Mouse (Mus musculus) activated CD4-positive, CD25-positive, alpha-beta regulatory T cell, adult 4 months (primary cell): Measurements from ENCODE around the gene Abca5. TPM values are rescaled to one million over a fixed set of nuclear protein-coding genes. Genes with fewer than 3 reads are reported as not detected.
A peak's percentile ranks its signal among the peaks of the same experiment; 100 is the strongest.
"Not testable (repeated sequence)": the region's sequence is repeated elsewhere in the genome, so short reads cannot be mapped to it uniquely, and the experiment has no call there.

Experiments used
- ATAC-seq: one replicate; pipeline ENCODE4 v1.8.0; 2017
- polyA plus RNA-seq, 2 experiments: library from polyadenylated mRNA; unstranded; fragments of 100-300 nt; shearing (Covaris generic); gene quantifications; one replicate each; pipeline ENCODE4 v1.2.1; 2017

Gene Abca5
- polyA plus RNA-seq = under 1 TPM; 0.29 to 0.34 TPM

DNA sequence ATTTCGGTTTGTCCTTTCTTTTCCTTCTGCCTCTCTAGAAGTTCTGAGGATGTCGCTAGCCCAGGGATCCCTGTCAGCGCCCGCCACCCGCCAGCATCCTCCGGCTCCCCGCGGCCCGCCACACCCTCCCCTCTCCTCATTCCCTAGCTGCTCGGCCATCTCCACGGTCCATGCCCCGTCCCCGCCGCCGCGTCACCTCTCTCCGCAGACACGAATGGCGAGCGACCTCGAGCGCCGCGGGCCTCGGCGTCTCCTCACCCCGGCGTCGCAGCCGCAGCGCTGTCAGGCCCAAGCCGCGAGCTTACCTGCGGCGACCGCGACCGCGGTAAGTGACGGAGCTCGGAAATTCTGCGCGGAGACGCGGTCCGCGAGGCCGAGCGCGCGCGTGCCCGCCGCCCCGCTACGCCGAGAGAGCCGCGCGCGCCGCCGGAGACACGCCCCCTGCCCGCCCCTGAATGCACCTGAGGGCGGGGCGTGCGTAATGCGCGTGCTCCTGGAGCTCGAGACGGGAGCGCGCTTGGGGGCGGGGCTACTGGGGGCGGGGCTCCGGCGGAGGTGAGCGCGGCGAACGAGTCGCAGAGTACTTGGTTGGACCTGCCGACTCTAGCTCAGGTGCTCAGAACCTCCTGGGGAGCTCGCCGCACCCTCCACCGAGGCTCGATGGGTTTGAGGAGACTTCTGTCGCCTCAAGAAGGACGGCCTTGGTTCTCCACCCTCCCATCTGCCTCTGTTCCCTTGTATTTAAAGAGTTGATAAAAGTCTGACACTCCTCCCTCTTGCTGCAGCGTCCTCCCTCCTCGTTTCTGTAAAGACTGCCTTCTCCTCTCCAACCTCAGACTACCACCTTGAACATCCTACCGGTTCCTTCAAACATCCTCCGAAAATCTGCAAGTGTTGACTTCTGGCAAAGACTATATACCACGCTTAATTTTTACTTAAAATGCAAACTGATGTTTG, at the start of gene Abca5:
Gene Abca5 (minus strand): TSS at position 428 of the 957 bp plus-strand sequence.
- peak; percentile 69 for ATAC-seq

GRCm38 (mm10) chr11:110385487-110385886, 48.0 kb upstream of the Abca5 start:
- ATAC-seq = no peak

DNA sequence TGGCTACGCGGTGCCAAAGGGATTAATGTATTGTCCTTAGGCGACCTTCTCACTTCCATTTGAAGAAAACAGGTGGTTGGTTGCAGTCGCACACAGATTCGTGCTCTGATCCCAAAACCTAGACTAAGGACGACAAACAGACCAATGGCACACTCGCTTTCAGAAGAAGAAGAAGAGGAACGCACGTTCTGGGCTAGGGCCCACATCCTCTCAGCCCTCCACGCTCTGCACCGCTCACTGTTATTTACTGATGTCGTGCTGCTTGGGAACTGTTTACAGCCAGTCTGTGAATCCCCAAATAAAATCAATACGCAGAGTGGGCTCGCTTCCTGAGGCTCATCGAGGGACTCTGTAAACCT, 42.8 kb upstream of the Abca5 start:
- no peak for ATAC-seq

DNA sequence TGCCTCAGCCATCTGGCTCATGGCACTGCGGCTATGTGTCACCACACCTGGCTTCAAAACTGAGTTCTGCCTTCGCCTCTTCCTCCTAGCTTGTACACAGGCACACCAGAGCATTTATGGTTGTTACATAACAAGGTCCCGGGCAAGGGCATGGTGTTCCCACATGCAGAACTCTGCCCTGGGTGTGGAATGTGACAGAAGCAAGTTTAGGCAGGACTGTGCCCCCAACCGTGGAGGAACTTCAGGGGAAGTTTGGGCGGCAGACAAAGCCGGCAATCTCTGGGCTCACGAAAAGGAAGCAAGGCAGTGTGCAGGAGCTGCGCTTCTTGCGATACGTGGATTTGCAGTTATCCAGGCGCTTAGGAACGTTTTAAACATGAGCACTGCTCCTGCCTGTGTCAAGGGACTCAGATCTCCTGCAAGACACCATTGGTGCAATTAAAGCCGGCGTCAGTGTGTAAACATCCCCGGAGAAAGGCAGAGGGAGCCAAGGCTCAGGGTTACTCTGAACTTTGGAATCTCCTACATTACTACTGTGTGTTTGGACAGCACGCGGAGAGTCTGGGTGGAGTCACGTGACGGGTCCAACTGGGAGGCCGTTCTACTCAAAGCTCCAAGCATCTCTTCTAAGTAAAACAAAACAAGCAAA, 42.3 kb upstream of the Abca5 start:
- no peak for ATAC-seq

GRCm38 (mm10) chr11:110374036-110374435, 36.5 kb upstream of the Abca5 start:
- ATAC-seq = no peak

DNA sequence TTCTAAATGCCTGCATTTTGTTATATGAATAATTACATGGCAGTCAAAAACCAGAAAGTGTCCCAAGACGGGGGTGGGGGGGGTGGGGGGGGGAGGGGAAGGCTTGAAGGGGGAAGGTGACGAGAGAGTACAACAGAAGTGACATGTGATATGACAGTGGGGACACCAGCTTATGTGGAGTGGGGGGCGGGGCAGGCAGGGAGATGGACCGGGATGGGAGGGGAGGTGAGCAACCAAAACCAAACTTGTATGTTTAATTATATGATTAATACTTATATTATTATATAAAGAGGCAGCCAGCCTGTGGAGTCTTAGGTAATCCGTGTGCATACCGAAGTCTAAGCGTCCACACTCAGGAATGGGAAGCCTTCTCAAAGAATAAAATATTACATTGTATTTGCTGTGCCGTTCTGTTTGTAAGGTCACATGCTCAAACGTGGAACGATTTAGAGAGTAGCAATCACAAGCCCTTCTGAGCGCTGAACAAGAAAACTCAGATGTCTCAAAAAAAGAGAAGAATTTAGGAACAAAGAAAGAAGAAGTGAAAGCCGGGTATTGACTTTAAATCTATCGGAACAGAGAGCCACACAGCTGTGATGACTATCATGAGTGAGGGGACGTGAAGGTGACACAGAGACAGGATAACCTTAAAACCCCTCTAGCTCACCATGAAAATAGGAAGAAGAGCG, 34.9 kb upstream of the Abca5 start:
- no peak for ATAC-seq

DNA sequence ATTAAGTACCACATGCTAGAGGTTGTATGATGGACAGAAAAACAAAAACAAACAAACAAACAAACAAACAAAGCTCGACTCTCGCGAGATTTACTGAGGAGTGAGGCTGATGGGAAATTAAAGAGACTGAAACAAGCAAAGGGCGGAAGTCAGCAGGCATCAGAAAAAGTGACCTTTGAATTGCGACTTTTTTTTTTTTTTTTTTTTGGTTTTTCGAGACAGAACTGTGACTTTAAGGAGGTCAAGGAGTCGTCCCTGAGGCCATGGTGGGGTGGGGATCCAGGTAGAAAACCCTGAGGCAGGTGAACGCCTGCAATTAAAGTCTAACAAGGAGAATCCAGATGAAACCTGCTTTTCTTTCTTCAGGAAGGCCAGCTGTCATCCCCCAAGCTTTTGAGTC, 34.3 kb upstream of the Abca5 start:
- ATAC-seq = no peak

- no peak for ATAC-seq
These were observed 31.9 kb upstream of the Abca5 start for GRCm38 (mm10) chr11:110369312-110370019.

DNA sequence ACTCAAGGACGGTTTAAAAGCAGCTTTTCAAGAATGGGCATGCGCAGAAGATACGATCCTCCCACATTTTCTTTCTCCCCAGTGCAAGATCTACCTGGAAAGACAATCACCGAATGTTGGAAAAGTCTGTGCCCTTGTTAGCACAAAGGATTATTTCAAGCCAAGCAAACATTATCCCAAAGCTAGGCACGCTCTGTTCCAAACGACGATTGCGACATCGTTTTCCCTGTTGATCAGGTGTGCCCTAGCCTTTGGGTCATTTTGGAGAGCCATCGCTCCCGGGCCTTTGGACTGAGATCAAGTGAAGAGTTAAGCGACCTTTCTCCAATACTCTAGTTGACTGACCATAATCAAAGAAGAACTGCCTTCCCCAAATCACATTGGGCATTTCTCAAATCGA, 30.1 kb upstream of the Abca5 start:
- no peak for ATAC-seq

DNA sequence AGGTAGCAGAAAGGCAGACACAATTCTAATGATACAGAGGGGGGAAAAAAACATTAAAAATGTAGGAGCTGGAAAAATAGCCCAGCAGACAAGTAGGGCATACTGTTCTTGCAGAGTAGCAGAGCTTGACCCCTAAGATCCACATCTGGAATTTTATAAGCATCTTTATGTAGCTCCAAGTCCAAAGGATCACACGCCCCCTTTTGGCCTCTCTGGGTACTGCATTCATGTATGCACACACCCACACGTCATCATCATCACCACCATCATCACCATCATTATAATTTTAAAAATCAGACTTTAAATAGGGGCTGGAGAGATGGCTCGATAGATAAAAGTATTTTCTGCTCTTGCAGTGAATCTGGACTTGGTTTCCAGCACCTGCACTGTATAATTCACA, 29.4 kb upstream of the Abca5 start:
- ATAC-seq = no peak

- no peak for ATAC-seq
These were observed 27.5 kb upstream of the Abca5 start for GRCm38 (mm10) chr11:110365016-110365415.

GRCm38 (mm10) chr11:110357756-110358551, 20.4 kb upstream of the Abca5 start:
- no peak for ATAC-seq

DNA sequence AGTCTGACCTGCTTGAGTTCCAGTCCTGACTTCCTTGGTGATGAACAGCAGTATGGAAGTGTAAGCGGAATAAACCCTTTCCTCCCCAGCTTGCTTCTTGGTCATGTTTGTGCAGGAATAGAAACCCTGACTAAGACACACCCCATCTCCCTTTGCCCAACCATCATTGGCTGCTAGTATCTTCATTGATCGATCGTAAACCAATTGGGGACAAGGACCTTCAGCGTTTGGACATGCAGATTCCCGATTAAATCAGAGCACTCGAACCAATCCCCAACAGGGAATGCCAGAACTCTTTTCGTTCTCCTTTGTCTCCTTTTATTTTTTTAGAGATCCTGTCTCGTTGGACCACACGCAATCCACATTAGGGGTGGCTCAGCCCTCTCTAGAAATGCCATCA, 17.6 kb upstream of the Abca5 start:
- not testable (repeated sequence) for ATAC-seq

- no peak for ATAC-seq
These were observed 16.7 kb upstream of the Abca5 start for GRCm38 (mm10) chr11:110354261-110354660.

- no peak for ATAC-seq
These were observed 10.7 kb upstream of the Abca5 start for GRCm38 (mm10) chr11:110348170-110348569.

GRCm38 (mm10) chr11:110347768-110348167, 10.3 kb upstream of the Abca5 start:
- no peak for ATAC-seq

GRCm38 (mm10) chr11:110336814-110337288, 665 bp downstream of the Abca5 start:
- ATAC-seq = no peak

GRCm38 (mm10) chr11:110330093-110330492, 7.4 kb downstream of the Abca5 start:
- no peak for ATAC-seq

GRCm38 (mm10) chr11:110322266-110322665, 15.2 kb downstream of the Abca5 start:
- ATAC-seq = no peak

DNA sequence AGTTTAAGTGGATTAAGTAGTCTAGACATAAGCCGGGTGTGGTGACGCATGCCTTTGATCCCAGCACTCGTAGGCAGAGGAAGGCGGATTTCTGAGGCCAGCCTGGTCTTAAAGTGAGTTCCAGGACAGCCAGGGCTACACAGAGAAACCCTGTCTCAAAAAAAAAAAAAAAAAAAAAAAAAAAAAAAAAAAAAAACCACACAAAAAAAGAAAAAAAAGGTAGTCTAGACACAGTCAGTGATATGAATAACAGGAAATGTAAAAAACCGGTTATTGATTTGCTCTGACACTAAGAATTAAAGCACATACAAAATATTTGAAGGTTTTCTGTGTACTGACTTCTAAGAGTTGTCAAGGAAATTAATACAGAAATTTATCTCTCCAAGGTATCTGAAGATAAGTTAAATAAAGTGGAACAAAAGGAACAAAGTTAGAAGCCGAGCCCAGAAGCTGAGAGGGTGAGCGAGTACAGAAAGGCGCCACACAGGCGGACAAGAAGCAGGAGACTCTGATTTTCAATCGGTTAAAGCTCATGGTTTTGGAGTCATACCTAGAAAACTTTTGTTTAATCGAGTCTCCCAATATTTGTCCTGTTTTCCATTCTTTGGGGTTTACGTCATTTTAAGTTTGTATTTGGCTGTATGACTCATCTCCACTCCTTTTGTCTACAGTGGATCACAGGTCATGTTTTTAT, 30.9 kb downstream of the Abca5 start:
- no peak for ATAC-seq

DNA sequence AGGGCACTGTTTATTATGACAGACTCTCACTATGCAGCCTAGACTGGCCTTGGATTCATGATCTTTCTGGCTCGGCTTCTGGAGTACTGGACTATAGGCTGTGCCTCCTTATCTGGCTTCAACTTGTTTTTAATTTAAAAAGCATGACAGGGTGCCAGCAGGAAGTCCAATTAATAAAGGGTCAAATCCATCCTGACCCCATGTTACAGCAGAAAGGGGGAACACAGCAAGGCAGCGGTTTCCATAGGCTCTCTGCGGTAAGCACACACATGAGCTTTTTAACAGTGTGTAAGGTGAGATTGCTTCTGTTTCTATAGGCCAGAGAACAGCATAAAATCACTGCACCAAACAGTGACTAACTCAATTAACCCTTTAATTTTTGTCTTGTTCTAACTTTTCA, 34.1 kb downstream of the Abca5 start:
- ATAC-seq = no peak
